Mouse (Mus musculus): ENCODE results near the gene Lrrc20. TPM values are rescaled to one million over a fixed set of nuclear protein-coding genes. Genes with fewer than 3 reads are reported as not detected.

Gene Lrrc20
- 10.9 and 12.7 TPM in 2 replicates for polyA plus RNA-seq (2016; fragmentation: Nextera tagmentation; extraction: Ambion mirVana)

DNA sequence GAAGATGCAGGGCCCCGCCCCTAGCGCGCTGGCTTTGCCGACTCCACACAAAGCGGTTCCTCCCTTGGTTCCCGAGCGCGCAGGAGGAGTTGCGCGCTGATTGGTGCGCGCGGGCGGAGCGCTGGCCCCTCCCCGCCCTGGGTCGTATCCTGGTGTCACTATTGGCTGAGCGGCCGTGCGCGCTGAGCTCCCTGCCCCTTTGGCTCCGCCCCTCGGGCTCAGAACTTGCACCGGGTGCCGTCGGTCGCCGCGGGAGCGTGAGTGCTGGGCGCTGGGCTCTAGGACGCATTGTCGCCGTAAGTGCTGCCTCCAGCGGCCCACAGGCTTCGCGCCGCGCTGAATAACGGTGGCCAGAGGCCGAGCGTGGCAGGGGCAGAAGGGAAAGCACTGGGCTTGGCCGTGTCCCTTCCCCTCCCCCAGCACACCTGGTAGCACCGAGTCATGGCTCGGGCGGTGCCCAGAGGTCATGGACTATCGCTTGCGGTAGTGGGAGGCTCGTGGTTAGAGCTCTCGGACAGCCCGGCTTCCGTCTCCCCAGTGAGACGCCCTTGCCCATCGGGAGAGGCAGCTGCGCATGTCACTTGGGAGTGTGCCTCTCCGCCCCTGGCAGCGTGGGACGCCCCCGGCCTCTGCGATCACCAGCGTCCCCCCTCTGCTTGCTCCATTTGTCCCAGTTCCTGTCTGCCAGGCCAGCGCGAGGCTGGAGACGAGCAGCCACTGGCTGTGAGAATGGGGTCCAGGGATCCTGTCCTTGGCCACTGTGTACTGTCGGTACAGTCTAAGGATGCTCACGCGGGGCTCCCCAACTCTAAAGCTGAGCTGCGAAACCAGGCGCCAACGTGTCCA, at the start of gene Lrrc20:
Gene Lrrc20, plus strand, starts transcription at position 208 of the 846 bp plus-strand sequence.
- H3K9ac ChIP-seq = peak within 1 kb of the TSS; percentile 73
- peak; percentile 95 for ATAC-seq (ENCODE audit: insufficient number of reproducible peaks, insufficient read depth, low FRiP score, low TSS enrichment)
- H3K36me3 ChIP-seq = no peaks in the 10 kb centered on the region
- H3K9me3 ChIP-seq = no peaks in the 10 kb centered on the region
- peak within 1 kb of the TSS; percentile 77; the same call in 1 of the 2 replicates for H3K27ac ChIP-seq
- peak within 1 kb of the TSS; percentile 83 for H3K4me3 ChIP-seq
- WGBS = under 1% methylated on average over 70 of the region's 70 CpGs
- peaks cover 13% of the 10 kb centered on the region for H3K4me1 ChIP-seq
- peak within 1 kb of the TSS; percentile 87 for H3K4me2 ChIP-seq (replicated peaks)
- no peaks in the 10 kb centered on the region for H3K27me3 ChIP-seq

DNA sequence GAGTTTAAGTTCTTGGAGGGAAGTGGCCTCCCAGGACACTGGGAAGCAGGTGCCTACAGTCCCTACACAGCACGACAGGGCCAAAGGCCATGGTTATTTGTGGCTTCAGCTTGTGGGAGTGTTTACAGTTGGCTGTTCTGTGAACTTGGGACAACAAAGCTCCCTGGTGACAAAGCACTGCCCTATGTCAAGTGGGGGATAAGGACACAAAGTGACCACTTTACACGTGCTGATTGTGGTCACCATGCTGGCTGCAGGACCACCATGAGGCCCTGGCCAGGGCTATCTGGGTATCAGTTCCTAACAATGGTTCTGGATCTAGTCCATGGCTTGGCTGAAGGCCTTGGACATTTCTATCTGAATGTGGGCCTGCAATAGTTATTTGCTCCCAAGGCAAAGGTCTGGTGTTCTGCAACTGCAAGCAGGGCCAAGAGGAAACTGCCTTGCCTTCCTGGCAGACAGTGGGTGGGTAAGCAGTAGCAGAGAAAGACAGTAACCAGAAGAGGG, 49.3 kb upstream of the Lrrc20 start:
- no peaks in the 10 kb centered on the region for H3K27me3 ChIP-seq
- no peaks in the 10 kb centered on the region for H3K9me3 ChIP-seq
- no peak overlapping the region for H3K27ac ChIP-seq
- H3K4me2 ChIP-seq (replicated peaks) = no peak overlapping the region
- H3K4me3 ChIP-seq = no peak overlapping the region
- no peak for ATAC-seq (ENCODE audit: insufficient number of reproducible peaks, insufficient read depth, low FRiP score, low TSS enrichment)
- H3K36me3 ChIP-seq = peaks cover 21% of the 10 kb centered on the region
- peaks cover 11% of the 10 kb centered on the region; the same call in 1 of the 2 replicates for H3K4me1 ChIP-seq
- H3K9ac ChIP-seq = no peak overlapping the region
- WGBS = 70% methylated on average over 2 of the region's 2 CpGs

DNA sequence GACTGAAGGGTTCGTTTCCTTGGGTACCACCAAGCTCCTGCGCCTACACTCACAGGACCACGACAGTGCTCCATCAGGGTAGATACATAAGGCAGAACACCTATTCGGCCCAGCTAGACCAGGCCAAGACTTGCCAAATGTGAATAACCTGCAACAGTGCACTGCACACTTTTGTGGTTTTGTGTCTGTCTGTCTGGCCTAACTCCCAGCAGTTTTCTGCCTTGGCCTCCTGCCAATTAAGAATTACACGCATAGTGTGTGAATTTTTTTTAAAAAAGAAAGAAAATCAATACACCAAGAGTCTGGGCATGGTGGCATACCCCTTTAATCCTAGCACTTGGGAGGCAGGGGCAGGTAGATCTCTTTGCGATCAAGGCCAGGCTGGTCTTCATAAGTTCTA, 47.6 kb upstream of the Lrrc20 start:
- H3K4me1 ChIP-seq = peaks cover 11% of the 10 kb centered on the region; the same call in 1 of the 2 replicates
- peaks cover 36% of the 10 kb centered on the region for H3K36me3 ChIP-seq
- 89% methylated on average over 6 of the region's 6 CpGs for WGBS
- ATAC-seq (ENCODE audit: insufficient number of reproducible peaks, insufficient read depth, low FRiP score, low TSS enrichment) = no peak
- H3K4me3 ChIP-seq = no peak overlapping the region
- H3K4me2 ChIP-seq (replicated peaks) = no peak overlapping the region
- H3K9ac ChIP-seq = no peak overlapping the region
- no peaks in the 10 kb centered on the region for H3K9me3 ChIP-seq
- no peak overlapping the region for H3K27ac ChIP-seq
- no peaks in the 10 kb centered on the region for H3K27me3 ChIP-seq

DNA sequence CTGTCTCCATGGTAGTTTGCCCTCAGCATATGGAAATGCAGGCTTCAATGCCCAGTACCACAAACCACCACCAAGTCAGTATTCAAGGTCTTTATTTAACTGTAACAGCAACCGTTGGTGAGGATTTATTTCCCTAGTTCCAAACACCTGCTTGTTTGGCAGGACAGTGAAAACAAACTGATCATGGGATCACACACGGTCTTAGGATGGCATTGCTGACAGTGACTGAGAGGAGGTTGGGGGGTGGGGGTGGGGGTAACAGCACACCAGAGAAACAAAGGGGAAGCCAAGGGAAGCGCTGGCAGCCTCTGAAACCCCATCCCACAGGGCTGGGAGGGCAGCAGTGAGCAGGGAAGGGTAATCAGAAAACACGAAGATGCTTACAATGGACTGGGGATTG, 47.2 kb upstream of the Lrrc20 start:
- 64% methylated on average over 4 of the region's 4 CpGs for WGBS
- no peak for ATAC-seq (ENCODE audit: insufficient number of reproducible peaks, insufficient read depth, low FRiP score, low TSS enrichment)
- peaks cover 41% of the 10 kb centered on the region for H3K36me3 ChIP-seq

DNA sequence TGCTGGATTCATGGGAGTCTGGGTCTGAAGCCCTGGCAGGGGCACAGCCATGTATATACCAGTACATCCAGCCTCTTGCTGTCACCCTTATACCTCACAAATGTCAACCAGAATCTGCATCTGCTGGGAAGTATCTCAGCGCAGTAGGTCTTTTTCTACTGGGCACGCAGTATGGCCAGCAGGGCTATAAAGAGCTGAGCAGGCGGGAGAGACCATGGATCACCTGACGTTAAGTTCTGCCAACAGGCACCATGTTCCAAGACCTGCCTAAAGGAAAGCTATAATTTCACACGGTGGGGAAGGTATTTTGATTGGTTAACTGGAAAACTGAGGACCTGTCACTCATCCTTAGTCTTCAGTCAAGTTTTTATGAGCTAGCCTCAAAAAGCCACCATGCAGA, 46.6 kb upstream of the Lrrc20 start:
- H3K4me2 ChIP-seq (replicated peaks) = no peak overlapping the region
- H3K27ac ChIP-seq = no peak overlapping the region
- 89% methylated on average over 5 of the region's 5 CpGs for WGBS
- peaks cover 9% of the 10 kb centered on the region; the same call in 1 of the 2 replicates for H3K4me1 ChIP-seq
- H3K4me3 ChIP-seq = no peak overlapping the region
- no peaks in the 10 kb centered on the region for H3K27me3 ChIP-seq
- no peaks in the 10 kb centered on the region for H3K9me3 ChIP-seq
- peaks cover 47% of the 10 kb centered on the region for H3K36me3 ChIP-seq
- H3K9ac ChIP-seq = no peak overlapping the region
- 0 out of 2 replicates have a peak, but pooled peaks have one; percentile 58 for ATAC-seq (ENCODE audit: insufficient number of reproducible peaks, insufficient read depth, low FRiP score, low TSS enrichment)

More for the DNA sequence above, 47.2 kb upstream of the Lrrc20 start:
- peaks cover 11% of the 10 kb centered on the region; the same call in 1 of the 2 replicates for H3K4me1 ChIP-seq
- no peak overlapping the region for H3K4me3 ChIP-seq
- no peaks in the 10 kb centered on the region for H3K27me3 ChIP-seq
- no peak overlapping the region for H3K9ac ChIP-seq
- H3K9me3 ChIP-seq = no peaks in the 10 kb centered on the region
- no peak overlapping the region for H3K27ac ChIP-seq
- H3K4me2 ChIP-seq (replicated peaks) = no peak overlapping the region

DNA sequence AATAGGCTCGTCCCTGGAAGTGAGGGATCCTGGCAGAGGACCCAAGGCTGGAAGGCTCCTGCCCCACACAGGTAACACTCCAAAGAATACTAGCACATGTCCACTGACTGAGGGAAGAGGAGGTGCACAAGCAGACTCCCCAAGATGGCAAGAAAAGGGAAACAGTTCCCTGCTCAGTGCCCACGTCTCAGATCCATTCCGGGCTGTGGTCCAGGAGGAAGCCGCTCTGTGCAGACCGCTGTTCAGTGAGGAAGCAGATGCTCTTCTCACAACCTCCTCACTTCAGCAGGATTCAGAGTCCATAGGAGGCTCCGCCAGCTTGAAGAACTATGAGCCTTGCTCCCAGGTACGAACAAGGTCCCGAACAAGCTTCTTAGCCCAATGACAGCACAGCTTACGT, 44.2 kb upstream of the Lrrc20 start:
- H3K27me3 ChIP-seq = no peaks in the 10 kb centered on the region
- peaks cover 67% of the 10 kb centered on the region for H3K36me3 ChIP-seq
- 92% methylated on average over 9 of the region's 9 CpGs for WGBS
- H3K4me2 ChIP-seq (replicated peaks) = no peak overlapping the region
- no peaks in the 10 kb centered on the region for H3K9me3 ChIP-seq
- no peak for ATAC-seq (ENCODE audit: insufficient number of reproducible peaks, insufficient read depth, low FRiP score, low TSS enrichment)
- H3K9ac ChIP-seq = no peak overlapping the region
- H3K4me1 ChIP-seq = no peaks in the 10 kb centered on the region
- H3K27ac ChIP-seq = no peak overlapping the region
- H3K4me3 ChIP-seq = no peak overlapping the region

DNA sequence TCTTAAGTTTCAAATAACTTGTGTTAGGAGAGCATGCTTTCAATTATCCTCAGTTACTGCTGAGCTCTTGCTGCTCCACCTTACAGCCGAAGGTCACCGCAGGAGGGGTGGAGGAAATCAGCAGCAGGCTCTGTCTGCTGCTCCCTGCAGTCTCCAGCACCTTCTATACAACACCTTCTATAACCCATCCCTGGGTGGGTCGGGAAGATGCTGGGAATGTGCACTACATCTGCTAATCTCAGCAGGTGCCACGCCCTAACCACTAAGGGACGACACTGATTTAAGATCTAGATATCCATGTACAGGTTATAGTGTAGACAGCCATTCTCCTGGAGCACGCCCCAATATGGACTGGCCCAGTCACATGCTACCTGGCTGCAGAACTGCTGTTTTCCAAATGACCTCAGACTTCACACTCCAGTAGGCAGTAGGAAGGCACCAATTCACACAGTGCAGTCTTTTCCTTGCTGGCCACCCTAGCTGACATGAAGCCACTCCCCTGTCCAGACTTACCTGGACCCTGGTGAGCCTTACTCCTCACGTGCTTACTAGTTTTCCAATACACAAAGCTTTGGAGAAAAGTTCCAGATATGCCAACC, 35.3 kb upstream of the Lrrc20 start:
- Histone ChIP-seq H3K27me3 (no peaks in the 10 kb centered on the region), H3K4me1 (peaks cover 25% of the 10 kb centered on the region), H3K4me2 (replicated peaks) (no peak overlapping the region), H3K9me3 (no peaks in the 10 kb centered on the region), H3K36me3 (peaks cover 7% of the 10 kb centered on the region; the same call in 1 of the 2 replicates), H3K4me3 (no peak overlapping the region), H3K27ac (no peak overlapping the region), H3K9ac (no peak overlapping the region)
- 73% methylated on average over 7 of the region's 7 CpGs for WGBS
- no peak for ATAC-seq (ENCODE audit: insufficient number of reproducible peaks, insufficient read depth, low FRiP score, low TSS enrichment)

DNA sequence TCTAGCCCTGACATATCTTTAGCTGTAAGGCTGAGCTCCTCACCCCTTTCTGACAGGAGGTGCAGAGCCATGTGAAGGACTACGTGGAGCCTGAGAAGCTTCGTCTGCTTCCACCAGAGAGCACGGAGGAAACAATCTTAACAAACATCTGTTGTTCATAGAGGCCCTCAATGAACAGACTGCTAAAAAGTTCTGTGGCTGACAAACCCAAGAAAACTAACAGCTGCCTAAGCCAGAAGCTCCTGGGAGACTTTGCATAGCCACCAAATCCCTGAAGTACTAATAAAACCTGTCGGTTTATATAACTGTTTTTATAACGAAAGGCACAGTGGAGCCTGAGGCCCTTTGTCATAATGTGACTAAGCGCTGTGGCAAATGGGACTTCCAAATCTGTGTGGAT, 32.1 kb upstream of the Lrrc20 start:
- H3K9ac ChIP-seq = no peak overlapping the region
- H3K9me3 ChIP-seq = no peaks in the 10 kb centered on the region
- H3K27ac ChIP-seq = peak overlapping the region; percentile 48; the same call in 1 of the 2 replicates
- H3K4me2 ChIP-seq (replicated peaks) = no peak overlapping the region
- H3K4me1 ChIP-seq = peaks cover 43% of the 10 kb centered on the region
- WGBS = 42% methylated on average over 6 of the region's 6 CpGs
- H3K4me3 ChIP-seq = no peak overlapping the region
- no peaks in the 10 kb centered on the region for H3K27me3 ChIP-seq
- H3K36me3 ChIP-seq = no peaks in the 10 kb centered on the region; the same call in 1 of the 2 replicates
- no peak for ATAC-seq (ENCODE audit: insufficient number of reproducible peaks, insufficient read depth, low FRiP score, low TSS enrichment)

DNA sequence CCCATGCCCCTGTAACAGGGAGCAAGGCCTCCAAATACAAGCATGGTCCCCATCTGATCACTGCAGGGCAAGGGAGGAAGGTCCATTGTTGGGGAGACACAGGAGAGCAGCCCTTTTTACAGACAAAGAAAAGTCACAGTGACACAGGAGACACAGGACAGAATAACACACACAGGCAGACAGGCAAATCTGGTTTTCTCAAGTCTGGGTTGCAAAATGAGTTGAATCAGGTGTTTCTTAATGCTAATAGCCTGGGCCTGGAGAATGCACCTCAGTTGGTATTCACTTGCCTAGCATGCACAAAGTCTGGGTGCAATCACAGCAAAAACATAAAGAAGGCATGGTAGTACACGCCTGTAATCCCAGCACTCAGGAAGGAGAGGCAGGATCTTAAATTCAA, 31.7 kb upstream of the Lrrc20 start:
- 50% methylated on average over 1 of the region's 1 CpGs for WGBS
- Histone ChIP-seq H3K4me3 (no peak overlapping the region), H3K9ac (no peak overlapping the region), H3K36me3 (no peaks in the 10 kb centered on the region; the same call in 1 of the 2 replicates), H3K4me1 (peaks cover 47% of the 10 kb centered on the region), H3K27ac (peak overlapping the region; percentile 48; the same call in 1 of the 2 replicates), H3K27me3 (no peaks in the 10 kb centered on the region), H3K4me2 (replicated peaks) (no peak overlapping the region), H3K9me3 (no peaks in the 10 kb centered on the region)
- ATAC-seq (ENCODE audit: insufficient number of reproducible peaks, insufficient read depth, low FRiP score, low TSS enrichment) = no peak

DNA sequence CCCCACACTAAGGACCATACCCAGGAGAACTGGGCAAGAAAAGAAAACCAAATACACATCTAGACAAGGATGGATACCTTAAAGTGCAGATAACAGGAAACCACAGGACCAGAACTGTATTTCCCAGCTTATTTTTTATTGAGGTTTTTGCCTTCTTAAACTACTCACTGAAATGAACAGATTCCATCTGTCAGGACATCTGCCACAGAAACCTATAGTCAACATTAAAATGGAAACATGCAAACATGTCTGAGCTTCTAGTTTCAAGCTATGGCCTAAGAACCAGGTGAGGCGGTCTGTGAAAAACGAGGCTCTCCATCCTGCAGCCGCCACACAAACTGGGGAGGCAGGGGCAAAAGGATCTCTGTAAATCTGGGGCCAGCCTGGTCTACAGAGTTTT, 30.6 kb upstream of the Lrrc20 start:
- no peak overlapping the region for H3K9ac ChIP-seq
- H3K9me3 ChIP-seq = no peaks in the 10 kb centered on the region
- no peak overlapping the region for H3K4me3 ChIP-seq
- ATAC-seq (ENCODE audit: insufficient number of reproducible peaks, insufficient read depth, low FRiP score, low TSS enrichment) = no peak
- H3K27ac ChIP-seq = no peak overlapping the region
- 83% methylated on average over 3 of the region's 3 CpGs for WGBS
- H3K36me3 ChIP-seq = no peaks in the 10 kb centered on the region; the same call in none of the 2 replicates
- no peaks in the 10 kb centered on the region for H3K27me3 ChIP-seq
- H3K4me2 ChIP-seq (replicated peaks) = no peak overlapping the region
- H3K4me1 ChIP-seq = peaks cover 56% of the 10 kb centered on the region

DNA sequence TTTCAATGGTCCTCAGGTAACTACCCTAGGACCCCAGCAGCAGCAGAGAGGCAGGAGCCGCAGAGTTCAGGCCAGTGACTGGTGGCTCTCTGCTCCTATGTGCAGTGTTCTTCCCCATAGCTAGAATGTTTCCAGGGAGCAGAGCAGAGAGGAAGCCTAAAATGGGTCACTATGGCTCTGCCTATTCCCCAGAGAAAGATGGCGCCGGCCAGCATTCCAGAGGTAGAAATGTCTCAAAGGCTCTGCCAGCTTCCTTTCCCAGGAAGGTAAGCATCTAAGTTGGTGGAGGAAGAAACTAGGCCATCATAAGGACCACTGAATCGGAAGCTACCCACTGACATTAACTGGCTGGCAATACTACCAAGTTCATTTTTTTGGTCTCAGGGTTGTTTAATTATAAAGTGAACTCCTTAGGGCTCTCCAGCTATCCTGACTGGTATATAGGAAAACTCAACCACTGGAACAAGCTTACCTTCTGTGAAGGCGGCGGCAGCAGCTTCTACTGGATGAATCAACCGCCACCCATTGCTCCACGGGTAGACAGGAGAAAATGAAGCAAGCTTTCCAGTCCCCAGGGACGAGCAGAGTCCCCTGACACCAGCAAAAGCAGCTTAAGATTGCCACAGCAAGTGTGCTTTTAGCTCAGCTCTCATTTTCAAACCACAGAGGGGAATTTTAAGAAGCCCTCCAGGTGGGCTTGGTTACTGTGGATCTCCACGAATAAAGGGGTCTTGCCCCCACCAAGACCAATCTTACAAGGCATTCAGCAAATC, 27.8 kb upstream of the Lrrc20 start:
- no peak overlapping the region for H3K9ac ChIP-seq

More for the DNA sequence above, 27.8 kb upstream of the Lrrc20 start:
- Histone ChIP-seq H3K36me3 (no peaks in the 10 kb centered on the region; the same call in none of the 2 replicates), H3K4me1 (peaks cover 64% of the 10 kb centered on the region), H3K4me3 (no peak overlapping the region), H3K9me3 (no peaks in the 10 kb centered on the region), H3K27me3 (no peaks in the 10 kb centered on the region), H3K27ac (no peak overlapping the region), H3K4me2 (replicated peaks) (no peak overlapping the region)
- WGBS = 76% methylated on average over 10 of the region's 10 CpGs
- ATAC-seq (ENCODE audit: insufficient number of reproducible peaks, insufficient read depth, low FRiP score, low TSS enrichment) = no peak
